Mouse (Mus musculus) C2C12 (cell line): ENCODE measurements around the gene Rundc1.

Experiments used
- CEBPB ChIP-seq: IDR thresholded peaks from one replicate; pipeline ENCODE4 v1.6.1; 2011; ENCODE audit warnings: low read depth, mild to moderate bottlenecking, control low read depth, moderate library complexity
- CTCF ChIP-seq: IDR thresholded peaks from one replicate; pipeline ENCODE4 v1.5.1; 2011; ENCODE audit not compliant: control insufficient read depth, insufficient read depth, insufficient read length
- MAX ChIP-seq: IDR thresholded peaks from one replicate; pipeline ENCODE4 v1.6.1; 2011; ENCODE audit warnings: mild to moderate bottlenecking, control low read depth
- MYOD1 ChIP-seq: IDR thresholded peaks from one replicate; pipeline ENCODE4 v1.6.1; 2011; ENCODE audit warnings: low read depth; ENCODE audit not compliant: control insufficient read depth, insufficient read length
- MYOG ChIP-seq: IDR thresholded peaks from one replicate; pipeline ENCODE4 v1.6.1; 2011; ENCODE audit not compliant: control insufficient read depth, insufficient read length; ENCODE audit errors: extremely low read depth
- USF1 ChIP-seq: IDR thresholded peaks from one replicate; pipeline ENCODE4 v1.6.1; 2011; ENCODE audit warnings: low read depth, mild to moderate bottlenecking, control low read depth, moderate library complexity

- peak; percentile 17 for TF ChIP-seq CTCF
- no peak for TF ChIP-seq CEBPB
- no peak for TF ChIP-seq MYOD1
- no peak for TF ChIP-seq MYOG
- TF ChIP-seq MAX = peak; percentile 5
- no peak for TF ChIP-seq USF1
Measured at GRCm38 (mm10) chr11:101424925-101425813, at the start of gene Rundc1, which contains the start of gene Ptges3l.
